Mouse (Mus musculus) limb, embryonic 15.5 days (tissue): ENCODE data around the gene Scgb1b3. TPM values are rescaled to one million over a fixed set of nuclear protein-coding genes. Genes with fewer than 3 reads are reported as not detected.

Experiments used
- ATAC-seq: fragments of 200-750 bp; cut with Nextera tagmentation; 2 replicates; pipeline ENCODE4 v1.8.0; 2017; ENCODE audit warnings: low read depth, moderate TSS enrichment; ENCODE audit not compliant: insufficient number of reproducible peaks, low FRiP score, low TSS enrichment
- H3K27ac ChIP-seq: fragments of 300-500 bp; sonication (generic); 2 replicates; pipeline ENCODE4 v1.5.1; 2015; ENCODE audit warnings: moderate library complexity, mild to moderate bottlenecking, inconsistent platforms
- H3K27me3 ChIP-seq: fragments of 300-500 bp; sonication (generic); 2 replicates; pipeline ENCODE4 v1.6.1; 2015; ENCODE audit warnings: inconsistent platforms
- H3K36me3 ChIP-seq: fragments of 300-500 bp; sonication (generic); 2 replicates; pipeline ENCODE4 v1.6.1; 2015; ENCODE audit warnings: inconsistent platforms
- H3K4me1 ChIP-seq: fragments of 300-500 bp; sonication (generic); 2 replicates; pipeline ENCODE4 v1.6.1; 2015; ENCODE audit warnings: inconsistent platforms
- H3K4me2 ChIP-seq: fragments of 300-500 bp; sonication (generic); 2 replicates; pipeline ENCODE4 v1.6.1; 2015; ENCODE audit warnings: mild to moderate bottlenecking, inconsistent platforms
- H3K4me3 ChIP-seq: fragments of 300-500 bp; sonication (generic); 2 replicates; pipeline ENCODE4 v1.5.1; 2015; ENCODE audit warnings: mild to moderate bottlenecking, inconsistent platforms
- H3K9ac ChIP-seq: fragments of 300-500 bp; sonication (generic); 2 replicates; pipeline ENCODE4 v1.6.1; 2015; ENCODE audit warnings: inconsistent platforms
- H3K9me3 ChIP-seq: fragments of 300-500 bp; sonication (generic); 2 replicates; pipeline ENCODE4 v1.6.1; 2016; ENCODE audit warnings: inconsistent platforms
- WGBS: fragments of 180-500 bp; shearing (Covaris S2); methylation state at CpG from one replicate; pipeline ENCODE4 v1.1.7; 2015; 5-methylcytosine and 5-hydroxymethylcytosine counted together
- polyA plus RNA-seq: library from polyadenylated mRNA; unstranded; fragments of >200 nt; fragmentation: Nextera tagmentation; extraction: Ambion mirVana; gene quantifications from 2 replicates; pipeline ENCODE4 v1.2.1, GENCODE M21; 2015

Gene Scgb1b3
- not detected in 2 replicates for polyA plus RNA-seq

DNA sequence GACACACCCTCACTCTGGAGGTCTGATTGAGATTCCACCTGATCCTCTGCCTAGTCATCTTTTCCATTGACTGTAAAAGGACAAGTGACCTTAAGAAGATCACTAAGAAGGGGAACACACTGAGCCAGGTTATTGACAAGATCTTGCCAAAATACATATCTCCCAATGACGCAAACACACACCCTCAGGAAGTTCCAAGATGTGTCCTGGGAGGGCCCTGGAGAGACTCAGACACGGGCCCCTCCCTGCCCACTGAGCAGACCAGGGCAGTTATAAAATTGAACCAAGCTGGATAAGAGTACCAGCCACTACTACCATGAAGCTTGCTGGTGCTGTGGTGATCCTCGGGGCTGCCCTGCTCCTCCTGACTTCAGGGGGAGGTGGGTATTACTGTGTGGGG, at the start of gene Scgb1b3:
Gene Scgb1b3 (plus strand): TSS at position 301 of the 400 bp plus-strand sequence.
- Histone ChIP-seq H3K27me3 (no peaks in the 10 kb centered on the region), H3K27ac (no peak within 1 kb of the TSS), H3K9ac (no peak within 1 kb of the TSS), H3K4me3 (no peak within 1 kb of the TSS), H3K36me3 (no peaks in the 10 kb centered on the region), H3K9me3 (no peaks in the 10 kb centered on the region), H3K4me1 (no peaks in the 10 kb centered on the region), H3K4me2 (no peak within 1 kb of the TSS)
- no peak for ATAC-seq
- WGBS = 64% methylated on average over 3 of the region's 3 CpGs

DNA sequence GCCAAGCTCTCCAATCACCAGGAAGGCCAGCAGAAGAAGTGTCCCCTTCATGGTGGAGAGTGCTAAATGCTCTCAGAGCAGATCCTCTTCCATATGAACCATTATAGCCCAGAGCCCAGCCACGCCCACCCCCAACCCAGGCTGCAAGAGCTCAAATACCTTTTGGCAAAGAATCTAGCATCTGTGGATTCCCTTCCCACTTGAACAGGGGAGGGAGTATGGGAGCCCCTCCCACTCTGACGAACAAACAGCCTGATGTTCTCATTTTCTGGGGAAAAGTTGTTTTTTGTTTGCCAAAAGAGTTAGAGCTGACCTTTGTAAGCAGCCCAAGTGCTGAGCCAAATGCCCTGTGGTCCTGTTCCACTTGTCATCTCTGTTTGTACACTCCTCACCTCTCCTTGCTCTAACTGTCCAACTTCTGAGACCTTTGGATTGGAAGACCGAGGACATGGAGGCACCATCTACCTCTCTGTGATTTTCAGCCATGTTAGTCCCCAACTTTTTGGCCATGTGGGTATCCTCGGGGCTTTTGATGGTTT, 13.3 kb upstream of the Scgb1b3 start, which contains the start of gene Scgb2b3:
Gene Scgb2b3 (minus strand): TSS at position 51 of the 539 bp plus-strand sequence.
- 64% methylated on average over 4 of the region's 4 CpGs for WGBS
- Histone ChIP-seq H3K27me3 (no peaks in the 10 kb centered on the region), H3K4me2 (no peak within 1 kb of the TSS), H3K36me3 (no peaks in the 10 kb centered on the region), H3K9me3 (peaks cover 7% of the 10 kb centered on the region; the same call in 1 of the 2 replicates), H3K9ac (no peak within 1 kb of the TSS), H3K4me3 (no peak within 1 kb of the TSS), H3K4me1 (no peaks in the 10 kb centered on the region), H3K27ac (no peak within 1 kb of the TSS)
- no peak for ATAC-seq

Other genes starting within 250 kb of the Scgb1b3 start
- 4.7 and 5.7 TPM in 2 replicates for gene Scn1b, start 248.6 kb upstream of the Scgb1b3 start, polyA plus RNA-seq
- gene Gramd1a, start 219.7 kb upstream of the Scgb1b3 start, polyA plus RNA-seq = 68.2 and 70.9 TPM in 2 replicates
- gene Scgb2b2, start 85.1 kb upstream of the Scgb1b3 start, polyA plus RNA-seq = not detected in 2 replicates
- gene Scgb1b2, start 83.8 kb upstream of the Scgb1b3 start, polyA plus RNA-seq = not detected in 2 replicates
- gene Scgb2b3, start 13.5 kb upstream of the Scgb1b3 start, polyA plus RNA-seq = not detected in 2 replicates